Mouse (Mus musculus) layer of hippocampus, postnatal 25 days (tissue): ENCODE measurements at regions not wholly inside any gene's neighbourhood (a gene's known extent, or its start where the extent isn't known, plus 50 kb on each side); places are given as distances from the start of the nearest gene placed in this dataset.
A peak's percentile ranks its signal among the peaks of the same experiment; 100 is the strongest.

Experiments
- DNase-seq, 2 experiments: peaks; one replicate each; pipeline ENCODE4 v3.0.0; 2022; ENCODE audit warnings: mixed read lengths in 2 of 2, low spot score in 1 of 2; ENCODE audit errors: extremely low spot score in 1 of 2

DNA sequence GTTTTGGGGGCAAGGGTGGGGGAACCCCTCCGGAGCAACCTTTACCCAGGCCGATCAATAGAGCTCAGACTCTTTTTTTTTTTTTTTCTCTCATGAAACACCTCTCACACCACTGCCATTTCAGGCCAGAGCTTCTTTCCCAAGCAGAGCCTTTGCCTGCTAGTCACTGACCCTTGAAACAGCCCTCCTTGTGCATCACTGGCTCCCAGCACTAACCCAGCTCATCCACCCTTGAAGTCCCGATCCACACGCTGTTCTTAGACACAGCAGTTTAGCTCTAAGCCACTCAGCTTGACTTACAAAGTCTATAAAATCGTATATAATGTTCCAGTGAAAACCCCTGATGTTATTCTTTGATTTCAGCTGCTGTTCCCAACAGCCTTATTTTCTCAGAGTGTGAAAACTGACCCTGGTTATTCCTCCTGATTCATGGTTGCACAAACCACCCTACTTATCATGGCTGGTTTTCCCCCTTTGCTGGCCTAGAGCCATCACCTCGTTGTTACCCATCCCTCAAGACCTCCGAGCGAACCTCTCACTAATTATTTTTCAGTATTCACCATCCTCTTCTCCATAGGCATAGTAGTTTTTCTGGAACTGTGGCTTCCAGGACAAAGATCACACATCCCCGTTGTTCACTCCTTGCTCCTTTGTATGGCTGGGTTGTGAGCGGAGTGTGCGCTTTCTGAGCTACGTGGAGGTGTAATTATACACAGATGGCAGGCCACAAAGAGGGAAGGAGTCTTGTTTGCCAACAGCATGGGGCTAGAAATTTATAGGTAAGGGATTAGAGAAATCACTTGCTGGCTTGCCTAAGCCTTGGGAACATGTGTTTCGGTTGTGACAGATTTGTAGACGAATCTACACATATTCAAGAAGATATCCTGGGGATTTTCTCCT is 287.6 kb upstream of the Gm10131 start:
- no peak for DNase-seq

DNA sequence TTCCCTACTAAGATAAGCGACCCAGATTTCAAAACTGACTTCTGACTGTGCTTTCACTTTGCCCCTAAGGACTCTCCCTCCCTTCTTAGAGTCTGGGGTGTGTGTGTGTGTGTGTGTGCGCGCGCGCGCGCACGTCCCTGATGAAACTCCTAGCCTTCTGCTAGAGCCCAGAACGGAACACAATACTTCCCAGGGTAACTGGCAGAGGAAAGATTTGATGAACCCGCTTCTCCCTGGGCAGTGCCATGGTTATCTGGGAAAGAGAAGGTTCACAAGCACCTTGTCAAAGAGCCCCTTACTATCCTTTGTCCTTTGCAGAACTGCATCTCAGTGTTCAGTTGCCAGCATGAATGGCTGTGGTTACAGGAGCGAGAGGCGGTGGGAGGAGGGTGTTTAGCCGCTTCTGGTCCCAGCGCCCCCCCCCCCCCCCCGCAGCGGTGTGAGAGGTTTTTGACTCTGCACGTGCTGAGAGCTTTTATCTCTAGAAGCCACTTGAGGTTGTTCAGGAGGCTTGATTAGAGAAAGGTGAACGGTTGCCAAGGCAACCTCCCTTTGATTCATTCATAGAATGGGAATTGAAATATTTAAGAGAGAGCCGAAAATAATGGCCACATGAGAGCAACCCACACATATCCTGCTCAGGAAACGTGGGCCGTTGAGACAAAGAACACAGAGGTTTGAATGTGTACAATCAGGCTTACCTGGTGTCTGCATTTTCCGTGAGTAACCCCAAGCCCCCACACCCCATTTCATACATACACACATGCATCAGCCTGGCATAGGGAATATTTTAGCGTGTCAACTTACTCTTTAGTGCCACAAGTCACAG is 286.3 kb upstream of the Gm10131 start:
- DNase-seq, result peak in 1 of 2 experiments; percentile 19

DNA sequence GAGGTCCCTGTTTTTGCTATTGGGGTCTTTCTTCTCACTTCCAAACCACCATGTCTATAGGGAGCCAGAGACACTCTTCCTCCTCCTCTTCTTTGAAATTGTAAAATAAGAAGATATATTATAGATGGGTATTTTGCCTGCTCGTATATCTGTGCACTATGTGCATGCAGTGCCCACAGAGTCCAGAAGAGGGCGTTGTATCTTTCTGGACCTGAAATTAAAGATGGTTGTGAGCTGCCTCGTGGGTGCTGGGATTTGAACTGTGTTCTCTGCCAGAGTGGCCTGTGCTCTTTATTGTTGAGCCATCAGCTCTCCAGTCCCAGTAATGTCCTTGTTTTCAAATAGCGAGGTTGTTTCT is 285.7 kb upstream of the Gm10131 start:
- DNase-seq, result no peak

DNA sequence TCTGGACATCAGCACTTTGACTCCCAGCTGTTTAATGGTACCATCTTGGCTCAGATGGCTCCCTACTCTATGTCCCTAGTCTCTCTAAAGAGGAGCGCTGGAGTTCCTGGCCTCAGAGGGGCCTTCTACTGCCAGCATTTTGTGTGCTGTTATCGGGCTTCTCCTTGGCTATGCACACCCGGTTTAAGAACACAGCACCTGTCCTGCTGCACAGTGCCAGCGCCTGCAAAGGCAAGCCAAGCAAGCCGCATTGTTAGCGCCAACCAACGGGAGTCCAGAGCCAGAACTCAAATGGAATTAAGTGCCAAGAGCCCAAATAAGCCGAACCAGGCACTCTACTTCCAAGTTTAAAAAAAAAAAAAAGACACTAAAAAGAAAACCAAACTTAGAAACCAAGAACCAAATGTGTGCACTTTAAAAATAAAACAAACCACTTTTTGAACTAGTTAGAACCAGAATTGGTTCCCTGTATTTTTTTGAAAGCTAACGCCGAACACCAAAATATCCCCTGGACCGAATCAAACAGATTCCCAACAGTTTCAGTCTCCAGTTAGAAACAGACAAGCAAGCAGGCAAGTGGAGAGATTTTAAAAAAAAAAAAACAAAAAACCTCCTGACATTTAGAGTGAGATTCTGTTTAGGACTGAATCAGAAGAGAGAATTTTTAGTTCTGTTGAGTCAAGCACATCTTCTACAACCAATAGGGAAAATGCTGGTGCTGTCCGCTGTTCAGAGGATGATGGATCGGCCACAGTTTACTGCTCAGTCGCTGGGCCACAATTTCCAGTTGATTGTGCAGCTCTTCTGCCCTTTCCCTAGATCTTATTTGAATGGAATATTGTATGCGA is 281.7 kb upstream of the Gm10131 start:
- peak; percentile 52 to 59 for DNase-seq

DNA sequence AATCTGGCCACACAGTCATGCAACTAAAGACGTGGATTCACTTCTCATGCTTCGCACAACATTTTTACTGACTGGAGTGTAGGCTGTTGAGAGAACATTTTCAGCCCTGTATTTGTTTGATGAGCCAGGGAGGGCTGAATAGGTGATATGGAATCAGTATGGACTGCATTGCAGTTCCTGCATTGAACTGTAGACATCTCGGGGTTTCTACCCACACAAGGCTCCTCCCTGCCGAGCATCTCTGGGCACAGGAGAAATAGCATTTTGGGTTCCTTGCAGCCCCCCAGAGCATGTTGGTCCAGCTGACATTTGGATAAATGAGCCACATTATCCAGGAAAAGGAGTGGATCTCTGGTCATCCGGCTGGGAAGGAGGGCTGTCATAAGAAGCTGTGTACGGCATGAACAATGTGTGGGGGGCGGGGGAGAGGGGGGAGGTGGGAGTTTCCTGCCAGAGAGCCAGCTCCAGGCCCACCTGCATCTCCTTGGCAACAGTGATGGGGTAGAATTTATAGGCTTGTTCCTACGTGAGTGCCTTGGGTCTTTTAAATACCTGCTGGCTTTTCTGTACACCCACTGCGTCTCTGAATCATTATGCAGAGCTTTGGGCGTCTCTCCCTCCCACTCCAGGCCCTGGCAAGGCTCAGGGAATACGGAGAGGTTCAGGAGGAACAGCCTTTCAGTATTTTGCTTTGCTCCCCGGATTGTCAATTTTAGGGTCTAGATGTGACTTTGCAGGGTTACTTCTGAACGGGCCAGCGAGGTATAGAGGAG is 280.9 kb upstream of the Gm10131 start:
- DNase-seq, result no peak

DNA sequence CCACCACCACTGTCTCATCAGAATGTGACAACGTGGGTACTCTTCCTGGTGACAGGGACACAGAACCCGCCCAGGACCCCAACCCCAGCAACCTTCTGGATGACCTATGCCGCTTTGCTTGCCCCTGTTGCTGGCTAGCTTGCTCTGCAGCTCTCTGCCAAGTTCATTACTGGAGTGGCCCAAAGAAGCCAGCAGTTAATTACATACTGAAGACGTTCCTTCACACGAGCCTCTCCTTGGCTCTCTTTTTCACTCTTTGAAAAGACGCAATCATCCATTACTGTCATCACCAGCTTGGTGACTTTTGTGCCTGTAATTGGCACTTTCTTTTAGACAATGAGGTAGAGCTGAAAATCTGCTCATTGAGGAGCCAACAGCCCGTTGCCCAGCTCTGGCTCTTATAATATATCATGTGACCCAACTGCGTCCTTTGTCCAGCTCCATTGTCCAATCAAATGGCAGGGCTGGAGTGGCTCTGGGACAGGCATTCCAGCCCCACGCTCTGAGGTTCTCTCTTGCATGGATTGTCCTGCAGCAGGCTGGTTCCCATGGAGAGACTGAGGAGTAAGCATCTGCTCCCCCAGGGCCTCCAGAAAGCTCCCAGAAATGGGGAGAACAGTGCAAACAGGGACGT is 274.4 kb upstream of the Gm10131 start:
- DNase-seq, result no peak

DNA sequence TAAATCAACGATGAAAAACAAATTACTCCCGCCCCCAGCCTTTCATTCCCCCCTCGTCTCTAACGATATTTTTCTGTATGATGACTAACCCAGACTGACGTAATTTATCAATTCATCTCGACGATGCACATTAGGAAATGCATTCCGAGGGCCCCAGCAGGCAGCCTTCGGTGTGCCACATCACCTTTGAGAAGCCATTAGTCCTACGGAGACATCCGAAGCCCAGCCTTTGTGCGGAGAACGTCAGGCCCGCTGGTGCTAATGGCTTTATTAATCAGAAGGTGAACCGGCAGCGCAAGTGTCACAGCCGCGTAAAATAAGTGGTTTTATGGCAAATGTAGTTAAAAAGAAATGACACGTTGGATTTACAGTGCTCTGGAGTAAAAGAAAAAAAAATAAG is 269.1 kb upstream of the Gm10131 start:
- no peak for DNase-seq

DNA sequence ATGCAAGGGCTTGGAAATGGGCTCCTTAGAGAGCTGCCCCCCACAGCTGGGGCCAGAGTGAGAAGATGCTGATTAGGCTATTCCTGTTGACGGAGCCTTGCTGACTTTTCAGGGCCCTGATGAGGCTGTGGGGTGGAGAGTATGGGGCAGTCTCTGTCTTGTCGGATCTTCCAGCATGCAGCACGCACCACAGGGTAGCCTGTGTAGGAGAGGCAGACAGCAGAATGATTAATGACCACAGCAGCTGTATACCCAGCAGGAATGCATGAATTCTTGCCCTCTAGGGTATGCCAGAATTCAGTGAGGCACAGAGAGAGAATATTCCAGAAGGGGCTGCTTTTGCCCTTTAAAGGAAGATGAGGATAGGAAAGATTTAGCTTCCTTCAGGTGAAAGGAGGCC is 265.6 kb upstream of the Gm10131 start:
- DNase-seq, result no peak

DNA sequence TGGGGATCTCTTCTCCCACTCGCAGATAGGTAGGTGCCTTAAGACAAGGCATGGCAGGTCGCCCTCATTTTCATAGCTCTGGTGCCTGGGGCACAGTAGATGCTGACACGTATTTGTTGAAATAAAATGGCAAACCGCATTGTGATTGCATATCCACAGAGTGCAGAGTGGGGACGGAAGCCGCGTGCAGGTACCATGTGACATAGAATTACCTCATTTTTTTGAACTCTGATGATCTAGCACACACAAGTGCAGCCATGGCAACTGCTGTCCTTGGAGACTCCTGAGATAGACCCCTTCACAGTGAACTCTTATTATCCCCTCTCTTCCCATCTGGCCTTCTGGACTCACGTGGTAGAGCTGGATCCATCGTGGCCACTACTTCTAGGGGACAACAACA is 262.7 kb upstream of the Gm10131 start:
- DNase-seq, result no peak

DNA sequence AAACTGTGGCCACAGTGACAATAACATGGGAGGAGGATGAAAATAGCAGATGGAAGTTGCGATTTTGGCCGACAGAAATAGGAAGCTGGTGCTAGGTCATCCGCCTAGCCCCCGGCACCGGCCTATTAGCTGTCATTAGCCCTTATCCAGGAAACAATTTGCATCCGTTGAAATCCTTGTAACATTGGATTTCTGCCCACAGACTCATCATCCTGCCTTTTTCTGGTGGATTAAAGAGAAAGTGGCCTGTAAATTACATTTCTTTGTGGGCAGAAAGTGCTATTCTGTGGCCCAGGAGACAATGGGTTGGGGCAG is 261.1 kb upstream of the Gm10131 start:
- no peak for DNase-seq

DNA sequence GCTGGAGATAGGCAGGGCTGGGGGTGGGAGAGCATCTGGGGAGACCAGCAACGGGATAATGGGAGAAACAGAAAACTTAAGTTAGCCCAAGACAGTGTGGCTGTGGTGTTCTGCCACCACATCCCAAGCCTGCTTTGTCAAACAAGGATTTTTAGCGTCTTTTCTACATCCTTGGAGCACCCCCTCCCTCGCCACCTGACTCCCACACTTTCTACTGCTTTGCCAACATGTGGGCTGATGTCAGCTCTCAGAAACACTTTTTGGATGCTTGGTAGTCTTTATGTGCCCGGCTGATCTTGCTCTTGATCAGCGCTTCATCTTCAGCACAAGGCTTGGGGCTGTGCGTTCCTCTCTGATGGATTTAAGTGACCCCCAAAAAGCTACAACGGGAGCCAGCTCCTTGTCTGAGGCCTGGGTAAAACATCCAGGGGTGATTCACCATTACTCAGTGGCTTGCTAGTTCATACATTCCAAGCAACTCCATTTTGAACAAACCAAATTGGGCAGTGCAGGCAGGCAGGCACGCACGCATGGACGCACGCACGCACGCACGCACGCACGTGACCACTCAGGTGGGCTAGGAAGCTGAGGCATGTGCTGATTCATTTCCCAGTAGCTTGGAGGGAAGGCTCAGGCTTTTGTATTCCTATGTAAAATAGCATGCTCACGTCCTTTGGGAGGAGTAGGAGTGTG is 260.6 kb upstream of the Gm10131 start:
- no peak for DNase-seq

DNA sequence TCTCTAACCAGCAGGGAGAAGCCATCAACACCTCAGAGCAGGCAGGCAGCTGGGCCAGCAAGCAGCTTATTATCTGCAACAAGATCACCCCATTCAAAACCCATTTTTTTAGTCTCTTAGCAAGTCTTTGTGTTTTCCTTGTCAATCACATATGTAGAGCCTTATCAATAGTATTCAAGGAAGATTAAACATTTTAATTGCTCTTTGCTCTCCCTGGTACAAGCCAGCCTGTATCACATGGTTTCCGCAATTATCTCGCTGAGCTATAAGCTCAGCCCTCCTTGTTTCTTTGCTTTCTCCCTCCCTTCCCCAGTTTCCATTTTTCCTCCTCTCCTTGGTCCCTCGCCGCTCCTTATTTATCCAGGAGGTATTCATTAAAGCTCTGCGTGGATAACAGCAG is 259.9 kb upstream of the Gm10131 start:
- no peak for DNase-seq

DNA sequence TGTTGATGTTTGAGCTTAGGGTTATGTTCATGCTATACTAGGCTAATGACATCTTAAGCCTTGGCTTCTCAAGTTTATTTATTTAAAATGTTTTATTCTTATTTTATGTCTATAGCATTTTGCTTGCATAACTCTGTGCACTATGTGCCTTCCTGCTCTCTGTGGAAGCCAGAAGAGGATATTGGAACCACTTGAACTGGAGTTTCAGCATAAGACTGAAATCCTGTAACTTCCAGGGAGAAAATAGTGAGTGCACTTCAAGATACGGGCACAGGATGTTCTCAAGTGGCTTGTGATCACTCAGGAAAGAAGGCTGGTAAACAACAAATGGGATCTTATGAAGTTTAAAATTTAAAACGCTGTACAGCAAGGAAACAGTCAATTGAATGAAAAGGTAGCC is 257.0 kb upstream of the Gm10131 start:
- no peak for DNase-seq

DNA sequence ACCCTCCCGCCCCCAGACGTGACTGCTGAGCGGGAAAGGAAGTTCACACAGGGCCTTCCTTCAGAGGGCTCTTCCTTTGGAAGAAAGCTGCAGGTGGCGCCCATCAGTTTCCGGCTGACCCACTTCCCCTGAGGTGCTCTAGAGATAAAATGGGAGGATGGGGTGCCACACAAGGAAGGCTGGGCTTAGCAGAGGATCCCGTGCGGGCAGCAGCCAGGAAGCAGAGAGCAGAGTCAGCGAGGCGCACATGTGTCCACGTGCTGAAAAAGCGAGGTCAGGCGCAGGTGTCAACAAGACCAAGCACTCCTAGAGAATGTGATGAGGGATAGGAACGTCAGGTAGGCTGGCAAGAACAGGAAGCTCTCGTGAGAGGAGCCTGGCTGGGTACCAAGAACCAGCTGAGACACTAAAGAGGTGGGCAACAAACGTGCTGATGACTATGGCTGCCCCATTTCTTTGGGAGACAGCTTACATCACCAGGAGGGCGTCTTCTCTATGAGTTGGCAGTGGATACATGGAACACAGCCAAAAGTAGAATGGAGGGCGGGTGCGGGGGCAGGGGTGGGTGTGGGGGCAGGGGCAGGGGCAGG is 253.0 kb upstream of the Gm10131 start:
- no peak for DNase-seq

DNA sequence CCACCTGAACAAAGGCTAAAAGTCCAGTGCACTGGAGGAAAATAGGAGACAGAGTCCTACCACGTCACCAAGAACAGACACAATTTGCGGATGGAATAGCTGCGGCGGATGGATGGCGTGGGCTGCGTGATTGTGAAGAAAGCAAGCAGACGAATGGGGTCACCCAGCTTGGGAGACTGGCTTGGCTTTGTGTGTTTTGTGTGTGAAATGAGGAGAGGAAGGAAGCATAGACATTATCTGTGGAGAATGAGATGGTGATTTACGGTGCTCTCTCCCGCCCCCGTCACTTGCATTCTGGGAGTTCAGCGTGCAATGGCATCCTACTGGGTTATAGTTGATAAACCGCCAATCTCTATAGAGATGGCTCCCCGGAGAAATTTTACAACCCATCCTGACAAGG is 252.1 kb upstream of the Gm10131 start:
- DNase-seq, result no peak

DNA sequence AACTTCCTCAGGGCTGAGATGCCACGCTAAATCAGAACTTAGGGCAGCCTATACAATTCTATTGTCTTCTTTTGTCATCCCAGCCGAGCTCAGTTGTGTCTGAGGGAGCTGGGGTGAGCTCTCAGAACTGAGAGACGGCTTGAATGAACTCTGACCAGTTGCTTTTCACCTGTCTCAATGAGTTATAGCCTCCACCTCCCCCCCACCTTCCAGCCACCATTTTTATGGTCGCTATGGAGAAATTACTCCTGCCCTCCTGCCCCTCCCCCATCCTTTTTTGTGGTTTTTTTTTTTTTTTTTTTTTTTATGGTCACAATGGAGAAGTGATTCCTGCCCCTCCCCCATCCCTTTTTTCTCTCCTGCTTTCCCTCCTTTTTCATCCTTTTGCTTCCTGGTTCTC is 251.6 kb upstream of the Gm10131 start:
- DNase-seq, result no peak

DNA sequence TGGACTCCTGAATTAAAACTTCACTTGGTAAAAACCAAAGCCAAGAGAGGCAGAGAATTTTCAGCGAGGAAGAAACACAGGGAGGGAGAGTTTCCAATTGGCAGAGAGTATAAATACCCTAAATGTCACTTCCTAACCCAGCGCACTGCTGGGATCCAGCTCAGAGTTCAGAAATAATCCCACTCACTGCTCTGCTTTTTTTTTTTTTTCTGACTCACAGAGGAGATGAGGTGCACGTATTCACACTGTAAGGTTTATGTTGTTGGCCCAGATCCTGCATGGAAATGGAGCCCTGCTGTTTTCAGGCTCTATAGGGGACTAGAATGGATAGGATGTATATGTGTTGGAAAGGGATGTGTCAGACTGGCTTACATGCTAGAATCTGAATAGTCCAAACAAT is 249.8 kb upstream of the Gm10131 start:
- DNase-seq, result no peak

DNA sequence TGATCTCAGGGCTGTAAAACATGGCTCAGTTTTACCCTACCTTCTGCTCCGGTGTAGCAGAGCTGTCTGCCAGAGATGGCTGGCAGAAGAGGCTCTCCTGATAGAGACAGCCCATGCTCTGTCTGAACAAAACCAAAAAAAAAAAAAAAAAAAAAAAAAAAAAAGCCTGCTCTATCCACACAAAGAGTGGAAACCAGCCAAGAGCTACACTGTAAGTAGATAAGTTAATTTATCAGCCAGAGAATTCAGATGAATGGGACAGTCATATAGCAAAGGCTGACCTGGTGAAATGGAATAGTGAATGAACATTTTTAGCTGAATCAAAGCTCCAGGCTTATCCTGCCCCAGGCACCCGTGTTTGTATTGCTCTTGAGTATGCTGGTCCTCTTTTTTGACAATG is 248.2 kb upstream of the Gm10131 start:
- no peak for DNase-seq

DNA sequence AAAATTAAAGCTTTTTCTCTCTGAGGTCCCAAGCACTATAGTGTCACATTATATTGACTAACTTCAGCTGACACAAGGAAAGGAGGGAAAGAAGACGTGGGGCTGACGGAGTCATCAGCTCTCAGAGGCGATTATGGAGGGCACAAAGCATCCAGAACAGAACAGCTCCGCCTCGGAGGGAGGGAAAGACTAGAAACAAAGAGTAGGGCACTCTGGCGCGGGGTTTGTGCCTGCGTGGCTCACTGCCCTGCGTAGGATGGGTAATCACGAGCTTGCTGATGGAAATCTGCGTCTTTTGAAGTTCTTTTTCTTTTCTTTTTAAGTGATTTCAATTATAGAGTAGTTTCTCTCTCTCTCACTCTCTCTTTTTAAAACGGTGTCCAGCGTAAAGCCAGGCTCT is 243.5 kb upstream of the Gm10131 start:
- DNase-seq, result no peak
